Mouse (Mus musculus): ENCODE data around the gene Trpc5os. TPM values are rescaled to one million over a fixed set of nuclear protein-coding genes. Genes with fewer than 3 reads are reported as not detected.

Gene Trpc5os
- 0.06 TPM in 1 of 2 replicates, not detected in the other for polyA plus RNA-seq (2015; fragmentation: Nextera tagmentation; extraction: Ambion mirVana)

GRCm38 (mm10) chrX:144456281-144456680, at the start of gene Trpc5os:
Gene Trpc5os (plus strand): TSS chrX:144456581.
- 91% methylated on average over 5 of the region's 5 CpGs for WGBS
- ATAC-seq, result no peak
- Histone ChIP-seq H3K9me3 (replicated peaks; ENCODE audit: control insufficient read depth, low read length, poor library complexity, severe bottlenecking) (no peaks in the 10 kb centered on the region), H3K27ac (ENCODE audit: low read length) (no peak within 1 kb of the TSS), H3K27me3 (ENCODE audit: control insufficient read depth, insufficient read depth, low read depth, low read length) (no peaks in the 10 kb centered on the region), H3K36me3 (ENCODE audit: control insufficient read depth, insufficient read depth, low read length) (no peaks in the 10 kb centered on the region), H3K4me3 (ENCODE audit: low read depth, low read length) (no peak within 1 kb of the TSS), H3K4me1 (ENCODE audit: control insufficient read depth, insufficient read depth, low read length) (no peaks in the 10 kb centered on the region), H3K9ac (ENCODE audit: low read depth, low read length) (no peak within 1 kb of the TSS), H3K4me2 (ENCODE audit: low read length) (no peak within 1 kb of the TSS)

GRCm38 (mm10) chrX:144408036-144408435, 48.3 kb upstream of the Trpc5os start:
- no peak overlapping the region for H3K9ac ChIP-seq (ENCODE audit: low read depth, low read length)
- H3K4me2 ChIP-seq (ENCODE audit: low read length), result no peak overlapping the region
- no peaks in the 10 kb centered on the region for H3K9me3 ChIP-seq (replicated peaks; ENCODE audit: control insufficient read depth, low read length, poor library complexity, severe bottlenecking)
- no peak overlapping the region for H3K27ac ChIP-seq (ENCODE audit: low read length)
- no peaks in the 10 kb centered on the region for H3K27me3 ChIP-seq (ENCODE audit: control insufficient read depth, insufficient read depth, low read depth, low read length)
- ATAC-seq, result no peak
- no peak overlapping the region for H3K4me3 ChIP-seq (ENCODE audit: low read depth, low read length)
- no peaks in the 10 kb centered on the region for H3K36me3 ChIP-seq (ENCODE audit: control insufficient read depth, insufficient read depth, low read length)
- H3K4me1 ChIP-seq (ENCODE audit: control insufficient read depth, insufficient read depth, low read length), result no peaks in the 10 kb centered on the region
- WGBS, result 82% methylated on average over 5 of the region's 5 CpGs

GRCm38 (mm10) chrX:144420259-144420658, 36.1 kb upstream of the Trpc5os start:
- no peak for ATAC-seq
- WGBS, result 52% methylated on average over 1 of the region's 1 CpGs
- H3K4me2 ChIP-seq (ENCODE audit: low read length), result no peak overlapping the region

GRCm38 (mm10) chrX:144421091-144421490, 35.3 kb upstream of the Trpc5os start:
- no peaks in the 10 kb centered on the region for H3K9me3 ChIP-seq (replicated peaks; ENCODE audit: control insufficient read depth, low read length, poor library complexity, severe bottlenecking)
- no peaks in the 10 kb centered on the region for H3K27me3 ChIP-seq (ENCODE audit: control insufficient read depth, insufficient read depth, low read depth, low read length)
- no peak overlapping the region for H3K27ac ChIP-seq (ENCODE audit: low read length)
- WGBS, result 90% methylated on average over 1 of the region's 1 CpGs
- no peak overlapping the region for H3K4me2 ChIP-seq (ENCODE audit: low read length)
- no peak overlapping the region for H3K4me3 ChIP-seq (ENCODE audit: low read depth, low read length)
- H3K4me1 ChIP-seq (ENCODE audit: control insufficient read depth, insufficient read depth, low read length), result no peaks in the 10 kb centered on the region
- H3K36me3 ChIP-seq (ENCODE audit: control insufficient read depth, insufficient read depth, low read length), result no peaks in the 10 kb centered on the region
- no peak overlapping the region for H3K9ac ChIP-seq (ENCODE audit: low read depth, low read length)
- no peak for ATAC-seq

More at GRCm38 (mm10) chrX:144420259-144420658, 36.1 kb upstream of the Trpc5os start:
- H3K4me3 ChIP-seq (ENCODE audit: low read depth, low read length), result no peak overlapping the region
- H3K27ac ChIP-seq (ENCODE audit: low read length), result no peak overlapping the region
- no peaks in the 10 kb centered on the region for H3K27me3 ChIP-seq (ENCODE audit: control insufficient read depth, insufficient read depth, low read depth, low read length)
- H3K9ac ChIP-seq (ENCODE audit: low read depth, low read length), result no peak overlapping the region
- no peaks in the 10 kb centered on the region for H3K9me3 ChIP-seq (replicated peaks; ENCODE audit: control insufficient read depth, low read length, poor library complexity, severe bottlenecking)
- no peaks in the 10 kb centered on the region for H3K36me3 ChIP-seq (ENCODE audit: control insufficient read depth, insufficient read depth, low read length)
- no peaks in the 10 kb centered on the region for H3K4me1 ChIP-seq (ENCODE audit: control insufficient read depth, insufficient read depth, low read length)

GRCm38 (mm10) chrX:144423848-144424247, 32.5 kb upstream of the Trpc5os start:
- ATAC-seq, result no peak
- no peaks in the 10 kb centered on the region for H3K36me3 ChIP-seq (ENCODE audit: control insufficient read depth, insufficient read depth, low read length)
- no peaks in the 10 kb centered on the region for H3K4me1 ChIP-seq (ENCODE audit: control insufficient read depth, insufficient read depth, low read length)
- no peak overlapping the region for H3K4me2 ChIP-seq (ENCODE audit: low read length)
- H3K27ac ChIP-seq (ENCODE audit: low read length), result no peak overlapping the region
- H3K9ac ChIP-seq (ENCODE audit: low read depth, low read length), result no peak overlapping the region
- H3K4me3 ChIP-seq (ENCODE audit: low read depth, low read length), result no peak overlapping the region
- 77% methylated on average over 3 of the region's 3 CpGs for WGBS
- H3K27me3 ChIP-seq (ENCODE audit: control insufficient read depth, insufficient read depth, low read depth, low read length), result no peaks in the 10 kb centered on the region
- no peaks in the 10 kb centered on the region for H3K9me3 ChIP-seq (replicated peaks; ENCODE audit: control insufficient read depth, low read length, poor library complexity, severe bottlenecking)

GRCm38 (mm10) chrX:144464416-144464815, 8.0 kb downstream of the Trpc5os start:
- no peak overlapping the region for H3K27ac ChIP-seq (ENCODE audit: low read length)
- no peaks in the 10 kb centered on the region for H3K27me3 ChIP-seq (ENCODE audit: control insufficient read depth, insufficient read depth, low read depth, low read length)
- 85% methylated on average over 2 of the region's 2 CpGs for WGBS
- no peaks in the 10 kb centered on the region for H3K4me1 ChIP-seq (ENCODE audit: control insufficient read depth, insufficient read depth, low read length)
- H3K9ac ChIP-seq (ENCODE audit: low read depth, low read length), result no peak overlapping the region
- H3K36me3 ChIP-seq (ENCODE audit: control insufficient read depth, insufficient read depth, low read length), result no peaks in the 10 kb centered on the region
- no peak overlapping the region for H3K4me3 ChIP-seq (ENCODE audit: low read depth, low read length)
- no peak for ATAC-seq
- no peak overlapping the region for H3K4me2 ChIP-seq (ENCODE audit: low read length)
- H3K9me3 ChIP-seq (replicated peaks; ENCODE audit: control insufficient read depth, low read length, poor library complexity, severe bottlenecking), result no peaks in the 10 kb centered on the region

- WGBS, result 78% methylated on average over 1 of the region's 1 CpGs
- Histone ChIP-seq H3K36me3 (ENCODE audit: control insufficient read depth, insufficient read depth, low read length) (no peaks in the 10 kb centered on the region), H3K4me3 (ENCODE audit: low read depth, low read length) (no peak overlapping the region), H3K9ac (ENCODE audit: low read depth, low read length) (no peak overlapping the region), H3K4me2 (ENCODE audit: low read length) (no peak overlapping the region), H3K27me3 (ENCODE audit: control insufficient read depth, insufficient read depth, low read depth, low read length) (no peaks in the 10 kb centered on the region), H3K9me3 (replicated peaks; ENCODE audit: control insufficient read depth, low read length, poor library complexity, severe bottlenecking) (no peaks in the 10 kb centered on the region), H3K27ac (ENCODE audit: low read length) (no peak overlapping the region), H3K4me1 (ENCODE audit: control insufficient read depth, insufficient read depth, low read length) (no peaks in the 10 kb centered on the region)
- no peak for ATAC-seq
Observed at GRCm38 (mm10) chrX:144491394-144491793, 35.0 kb downstream of the Trpc5os start.

- Histone ChIP-seq H3K4me3 (ENCODE audit: low read depth, low read length) (no peak overlapping the region), H3K27ac (ENCODE audit: low read length) (no peak overlapping the region), H3K4me1 (ENCODE audit: control insufficient read depth, insufficient read depth, low read length) (no peaks in the 10 kb centered on the region), H3K36me3 (ENCODE audit: control insufficient read depth, insufficient read depth, low read length) (no peaks in the 10 kb centered on the region), H3K4me2 (ENCODE audit: low read length) (no peak overlapping the region), H3K9ac (ENCODE audit: low read depth, low read length) (no peak overlapping the region), H3K27me3 (ENCODE audit: control insufficient read depth, insufficient read depth, low read depth, low read length) (no peaks in the 10 kb centered on the region), H3K9me3 (replicated peaks; ENCODE audit: control insufficient read depth, low read length, poor library complexity, severe bottlenecking) (no peaks in the 10 kb centered on the region)
- no peak for ATAC-seq
- whole genome bisulfite sequencing, result 77% methylated on average over 5 of the region's 5 CpGs
Observed at GRCm38 (mm10) chrX:144523239-144523638, 66.9 kb downstream of the Trpc5os start.

- Histone ChIP-seq H3K4me3 (ENCODE audit: low read depth, low read length) (no peak overlapping the region), H3K4me1 (ENCODE audit: control insufficient read depth, insufficient read depth, low read length) (no peaks in the 10 kb centered on the region), H3K9me3 (replicated peaks; ENCODE audit: control insufficient read depth, low read length, poor library complexity, severe bottlenecking) (no peaks in the 10 kb centered on the region), H3K27ac (ENCODE audit: low read length) (no peak overlapping the region), H3K36me3 (ENCODE audit: control insufficient read depth, insufficient read depth, low read length) (no peaks in the 10 kb centered on the region), H3K4me2 (ENCODE audit: low read length) (no peak overlapping the region), H3K27me3 (ENCODE audit: control insufficient read depth, insufficient read depth, low read depth, low read length) (no peaks in the 10 kb centered on the region), H3K9ac (ENCODE audit: low read depth, low read length) (no peak overlapping the region)
- WGBS, result 83% methylated on average over 7 of the region's 7 CpGs
- ATAC-seq, result no peak
Observed at GRCm38 (mm10) chrX:144526042-144526441, 69.7 kb downstream of the Trpc5os start.

Measured in midbrain, embryonic 16.5 days (tissue).